Mouse (Mus musculus) bone marrow macrophage, adult 2 months (primary cell): ENCODE results near the gene Myl6b.

Experiments used
- CTCF ChIP-seq: IDR thresholded peaks from 2 replicates; pipeline ENCODE4 v1.5.1; 2012; ENCODE audit warnings: low read depth, mild to moderate bottlenecking, low read length, moderate library complexity
- POLR2A ChIP-seq: IDR thresholded peaks from 2 replicates; pipeline ENCODE4 v1.6.1; 2012; ENCODE audit warnings: mild to moderate bottlenecking, low read depth, low read length, borderline replicate concordance

- TF ChIP-seq POLR2A (no peak), CTCF (0 out of 2 replicates have a peak, but pooled peaks have one; percentile 10)
Measured at GRCm38 (mm10) chr10:128505974-128506373, 7.5 kb upstream of the Myl6b start.
